Mouse (Mus musculus): Measurements from ENCODE around the gene Pifo. TPM values are rescaled to one million over a fixed set of nuclear protein-coding genes. Genes with fewer than 3 reads are reported as not detected.

The Pifo gene
- total and polyA plus RNA-seq, 2 experiments from 2014 or later: not detected

GRCm38 (mm10) chr3:105960700-105961099 is 53.7 kb downstream of the Pifo start:
- TF ChIP-seq EP300 (IDR thresholded peaks at IDR 0.05; ENCODE audit: low read depth) (no peak), CTCF (IDR thresholded peaks at IDR 0.05; ENCODE audit: low read depth) (peak; percentile 30)
- DNase-seq (ENCODE audit: low spot score) (no peak), ATAC-seq (ENCODE audit: insufficient read depth, low read depth) (no peak)
- no peaks in the 10 kb centered on the region for H3K9me3 ChIP-seq (replicated peaks; ENCODE audit: control insufficient read depth, low read length)
- peaks cover 45% of the 10 kb centered on the region for H3K36me3 ChIP-seq (replicated peaks; ENCODE audit: control insufficient read depth, insufficient read depth, low read length)
- WGBS: 95% methylated on average over 2 of the region's 2 CpGs
- no peak overlapping the region for H3K9ac ChIP-seq (replicated peaks; ENCODE audit: low read depth, low read length)
- 0 out of 2 replicates have a peak overlapping the region, but pooled peaks have one; percentile 92 for H3K4me2 ChIP-seq (ENCODE audit: low read depth, low read length)
- H3K4me3 ChIP-seq (ENCODE audit: low read depth, low read length): no peak overlapping the region
- H3K4me1 ChIP-seq (ENCODE audit: control insufficient read depth, insufficient read depth): peaks cover 32% of the 10 kb centered on the region
- H3K27me3 ChIP-seq (ENCODE audit: control insufficient read depth, insufficient read depth, low read length): no peaks in the 10 kb centered on the region
- no peak overlapping the region for H3K27ac ChIP-seq (ENCODE audit: low read depth)

- H3K27ac ChIP-seq (ENCODE audit: low read depth): peak within 1 kb of the TSS; percentile 96
- H3K4me1 ChIP-seq (ENCODE audit: control insufficient read depth, insufficient read depth): peaks cover 33% of the 10 kb centered on the region
- H3K9me3 ChIP-seq (replicated peaks; ENCODE audit: control insufficient read depth, low read length): no peaks in the 10 kb centered on the region
- H3K4me3 ChIP-seq (ENCODE audit: low read depth, low read length): peak within 1 kb of the TSS; percentile 77
- 6% methylated on average over 6 of the region's 6 CpGs for WGBS
- ATAC-seq (ENCODE audit: insufficient read depth, low read depth) (no peak), DNase-seq (ENCODE audit: low spot score) (no peak)
- peak within 1 kb of the TSS; percentile 93 for H3K9ac ChIP-seq (replicated peaks; ENCODE audit: low read depth, low read length)
- H3K4me2 ChIP-seq (ENCODE audit: low read depth, low read length): peak within 1 kb of the TSS; percentile 92
- TF ChIP-seq CTCF (IDR thresholded peaks at IDR 0.05; ENCODE audit: low read depth): no peak
- no peak for TF ChIP-seq EP300 (IDR thresholded peaks at IDR 0.05; ENCODE audit: low read depth)
- no peaks in the 10 kb centered on the region for H3K27me3 ChIP-seq (ENCODE audit: control insufficient read depth, insufficient read depth, low read length)
- peaks cover 40% of the 10 kb centered on the region for H3K36me3 ChIP-seq (replicated peaks; ENCODE audit: control insufficient read depth, insufficient read depth, low read length)
Measured at GRCm38 (mm10) chr3:105959999-105960398, 54.4 kb downstream of the Pifo start, which contains the start of gene Atp5f1. Gene Atp5f1 (minus strand): TSS chr3:105960099.

- peaks cover 40% of the 10 kb centered on the region for H3K36me3 ChIP-seq (replicated peaks; ENCODE audit: control insufficient read depth, insufficient read depth, low read length)
- ATAC-seq (ENCODE audit: insufficient read depth, low read depth) (peak; percentile 31), DNase-seq (ENCODE audit: low spot score) (no peak)
- peak overlapping the region; percentile 77 for H3K4me3 ChIP-seq (ENCODE audit: low read depth, low read length)
- peak overlapping the region; percentile 65 for H3K27ac ChIP-seq (ENCODE audit: low read depth)
- H3K4me2 ChIP-seq (ENCODE audit: low read depth, low read length): peak overlapping the region; percentile 92
- no peaks in the 10 kb centered on the region for H3K27me3 ChIP-seq (ENCODE audit: control insufficient read depth, insufficient read depth, low read length)
- no peaks in the 10 kb centered on the region for H3K9me3 ChIP-seq (replicated peaks; ENCODE audit: control insufficient read depth, low read length)
- TF ChIP-seq CTCF (IDR thresholded peaks at IDR 0.05; ENCODE audit: low read depth) (no peak), EP300 (IDR thresholded peaks at IDR 0.05; ENCODE audit: low read depth) (no peak)
- peaks cover 33% of the 10 kb centered on the region for H3K4me1 ChIP-seq (ENCODE audit: control insufficient read depth, insufficient read depth)
- peak overlapping the region; percentile 85 for H3K9ac ChIP-seq (replicated peaks; ENCODE audit: low read depth, low read length)
- WGBS: under 1% methylated on average over 26 of the region's 26 CpGs
Measured at GRCm38 (mm10) chr3:105959585-105959984, 54.9 kb downstream of the Pifo start.

GRCm38 (mm10) chr3:105958974-105959580 is 55.4 kb downstream of the Pifo start, which contains the start of gene Wdr77:
Gene Wdr77 (plus strand): TSS chr3:105959369.
- peak within 1 kb of the TSS; percentile 96 for H3K27ac ChIP-seq (ENCODE audit: low read depth)
- WGBS: under 1% methylated on average over 46 of the region's 52 CpGs
- no peaks in the 10 kb centered on the region for H3K27me3 ChIP-seq (ENCODE audit: control insufficient read depth, insufficient read depth, low read length)
- H3K4me1 ChIP-seq (ENCODE audit: control insufficient read depth, insufficient read depth): peaks cover 33% of the 10 kb centered on the region
- H3K4me2 ChIP-seq (ENCODE audit: low read depth, low read length): peak within 1 kb of the TSS; percentile 92
- no peaks in the 10 kb centered on the region for H3K9me3 ChIP-seq (replicated peaks; ENCODE audit: control insufficient read depth, low read length)
- no peak for TF ChIP-seq CTCF (IDR thresholded peaks at IDR 0.05; ENCODE audit: low read depth)
- peak; percentile 100 for TF ChIP-seq EP300 (IDR thresholded peaks at IDR 0.05; ENCODE audit: low read depth)
- DNase-seq (ENCODE audit: low spot score) (peak; percentile 99), ATAC-seq (ENCODE audit: insufficient read depth, low read depth) (peak; percentile 96)
- peak within 1 kb of the TSS; percentile 77 for H3K4me3 ChIP-seq (ENCODE audit: low read depth, low read length)
- H3K36me3 ChIP-seq (replicated peaks; ENCODE audit: control insufficient read depth, insufficient read depth, low read length): peaks cover 40% of the 10 kb centered on the region
- H3K9ac ChIP-seq (replicated peaks; ENCODE audit: low read depth, low read length): peak within 1 kb of the TSS; percentile 93

GRCm38 (mm10) chr3:105958204-105958603 is 56.2 kb downstream of the Pifo start:
- peak overlapping the region; percentile 71 for H3K4me2 ChIP-seq (ENCODE audit: low read depth, low read length)
- peak overlapping the region; percentile 96 for H3K27ac ChIP-seq (ENCODE audit: low read depth)
- DNase-seq (ENCODE audit: low spot score): no peak
- no peak for ATAC-seq (ENCODE audit: insufficient read depth, low read depth)
- H3K4me3 ChIP-seq (ENCODE audit: low read depth, low read length): peak overlapping the region; percentile 77
- WGBS: 27% methylated on average over 5 of the region's 5 CpGs
- TF ChIP-seq CTCF (IDR thresholded peaks at IDR 0.05; ENCODE audit: low read depth) (no peak), EP300 (IDR thresholded peaks at IDR 0.05; ENCODE audit: low read depth) (no peak)
- peak overlapping the region; percentile 93 for H3K9ac ChIP-seq (replicated peaks; ENCODE audit: low read depth, low read length)
- peaks cover 38% of the 10 kb centered on the region for H3K36me3 ChIP-seq (replicated peaks; ENCODE audit: control insufficient read depth, insufficient read depth, low read length)
- no peaks in the 10 kb centered on the region for H3K27me3 ChIP-seq (ENCODE audit: control insufficient read depth, insufficient read depth, low read length)
- H3K4me1 ChIP-seq (ENCODE audit: control insufficient read depth, insufficient read depth): peaks cover 33% of the 10 kb centered on the region
- no peaks in the 10 kb centered on the region for H3K9me3 ChIP-seq (replicated peaks; ENCODE audit: control insufficient read depth, low read length)

All from heart, postnatal 0 days (tissue).